Mouse (Mus musculus) activated CD4-positive, CD25-positive, alpha-beta regulatory T cell (primary cell): ENCODE data around the gene Slc39a9. TPM values are rescaled to one million over a fixed set of nuclear protein-coding genes. Genes with fewer than 3 reads are reported as not detected.

Experiments
- polyA plus RNA-seq, 2 experiments: library from polyadenylated mRNA; unstranded; fragments of 100-300 nt; shearing (Covaris generic); gene quantifications; one replicate each; pipeline ENCODE4 v1.2.1; 2017

Slc39a9 gene
- polyA plus RNA-seq: 10 to 100 TPM; 18.2 to 32.9 TPM

GRCm38 (mm10) chr12:80643693-80644505, at the start of gene Slc39a9, which contains the start of gene Erh:
Gene Slc39a9, plus strand, starts transcription at chr12:80643883.
Gene Erh, minus strand, starts transcription at chr12:80644341.

GRCm38 (mm10) chr12:80692269-80692972, 48.7 kb downstream of the Slc39a9 start, which contains the start of gene Plekhd1:
Gene Plekhd1, plus strand, starts transcription at chr12:80692591.

Other genes starting within 250 kb of the Slc39a9 start
- gene Dcaf5, start 207.3 kb upstream of the Slc39a9 start, polyA plus RNA-seq: 10 to 100 TPM; 43.0 to 61.2 TPM
- gene Exd2, start 180.8 kb upstream of the Slc39a9 start, polyA plus RNA-seq: 10 to 100 TPM; 25.7 to 31.3 TPM
- under 1 TPM; 0.26 to 0.27 TPM for gene Galnt16, start 125.6 kb upstream of the Slc39a9 start, polyA plus RNA-seq
- gene Erh, start 458 bp downstream of the Slc39a9 start, polyA plus RNA-seq: 10 to 100 TPM; 61.3 to 82.7 TPM
- under 1 TPM; 0.60 to 0.97 TPM for gene Plekhd1, start 48.7 kb downstream of the Slc39a9 start, polyA plus RNA-seq
- under 1 TPM in 1 of 2 experiments, not detected in 1; 0.04 TPM for gene Ccdc177, start 116.8 kb downstream of the Slc39a9 start, polyA plus RNA-seq
- gene Susd6, start 146.6 kb downstream of the Slc39a9 start, polyA plus RNA-seq: 10 to 100 TPM; 54.9 to 67.1 TPM